ENCODE assay signal across 9 mouse cellular contexts in genomic region chr2:181392600-181393213, GRCm38 (mm10). TPM values are rescaled to one million over a fixed set of nuclear protein-coding genes. Genes with fewer than 3 reads are reported as not detected.
DNase-seq lines count a peak whose midpoint lies in the region; ATAC-seq and TF ChIP-seq lines count a peak whose summit lies in the region.
"Had no signal": no experiment of that assay in that cellular context is flagged by ENCODE, and none has a peak within 500 bp of the region (broad histone marks: within the 10 kb centered on the region; RNA-seq: fewer than 3 reads in every experiment).

No protein-coding gene starts in this region.

- no peak overlapping the region for H3K9ac ChIP-seq in liver, embryonic 15.5 days
- no peak overlapping the region for H3K9ac ChIP-seq in neural tube, embryonic 14.5 days (replicated peaks; ENCODE audit: low read depth, low read length)

- no peaks in the 10 kb centered on the region for H3K27me3 ChIP-seq in liver, embryonic 15.5 days
- no peaks in the 10 kb centered on the region for H3K27me3 ChIP-seq in neural tube, embryonic 14.5 days (ENCODE audit: control insufficient read depth, insufficient read depth, low read length)
- no peaks in the 10 kb centered on the region for H3K27me3 ChIP-seq in testis, adult 2 months (ENCODE audit: control insufficient read depth, insufficient read depth, low read length)

- no peak overlapping the region for H3K4me3 ChIP-seq in liver, embryonic 15.5 days (replicated peaks)
- no peak overlapping the region for H3K4me3 ChIP-seq in neural tube, embryonic 14.5 days (ENCODE audit: low read depth, low read length)
- H3K4me3 ChIP-seq in testis, adult 2 months (ENCODE audit: control insufficient read depth, low read depth, low read length) = no peak overlapping the region
- H3K4me3 ChIP-seq: erythroblast, embryonic 14.5 days had no signal

- peak; percentile 60 to 81 for DNase-seq in CD8-positive naive resting alpha-beta T cell, adult 2 months (ENCODE audit: low read depth in 2 of 2, low spot score in 2 of 2)
- DNase-seq in c-Kit-negative CD71-positive TER-119-positive erythroid progenitor cells, embryonic 14.5 days (ENCODE audit: low read depth, low spot score) = peak; percentile 72
- DNase-seq in fibroblast of lung, adult 2 months (ENCODE audit: low read depth) = peak; percentile 36
- DNase-seq in heart, postnatal 10 days = peak; percentile 88 to 93
- DNase-seq in kidney, postnatal 36 days = peak; percentile 86 to 95

- H3K4me1 ChIP-seq in liver, embryonic 15.5 days (replicated peaks) = no peaks in the 10 kb centered on the region
- H3K4me1 ChIP-seq in neural tube, embryonic 14.5 days (ENCODE audit: control insufficient read depth, insufficient read depth, low read length) = no peaks in the 10 kb centered on the region
- no peaks in the 10 kb centered on the region for H3K4me1 ChIP-seq in testis, adult 2 months (ENCODE audit: control insufficient read depth, insufficient read depth, low read length)

- no peaks in the 10 kb centered on the region for H3K9me3 ChIP-seq in liver, embryonic 15.5 days (replicated peaks)
- no peaks in the 10 kb centered on the region for H3K9me3 ChIP-seq in neural tube, embryonic 14.5 days (ENCODE audit: control insufficient read depth, low read length)

- peak; percentile 52; the same call in 1 of the 2 replicates for TF ChIP-seq CTCF in testis, adult 2 months (IDR thresholded peaks at IDR 0.05; ENCODE audit: control insufficient read depth, insufficient read depth, insufficient replicate concordance, low read depth, low read length)

- no peak for TF ChIP-seq POLR2A in testis, adult 2 months (IDR thresholded peaks at IDR 0.05; ENCODE audit: control insufficient read depth, low read depth, low read length)

- 28% methylated on average over 4 of the region's 4 CpGs for WGBS in liver, embryonic 15.5 days (ENCODE audit: insufficient replicate concordance)
- WGBS in neural tube, embryonic 14.5 days = 33% methylated on average over 4 of the region's 4 CpGs

- H3K4me2 ChIP-seq in liver, embryonic 15.5 days = no peak overlapping the region
- H3K4me2 ChIP-seq in neural tube, embryonic 14.5 days (ENCODE audit: low read depth, low read length) = no peak overlapping the region

- peak; percentile 61 for ATAC-seq in liver, embryonic 15.5 days (ENCODE audit: insufficient read depth)
- peak; percentile 82 for ATAC-seq in neural tube, embryonic 14.5 days (ENCODE audit: low read depth)

- H3K36me3 ChIP-seq in liver, embryonic 15.5 days (replicated peaks) = peaks cover 43% of the 10 kb centered on the region
- peaks cover 3% of the 10 kb centered on the region; the same call in 1 of the 2 replicates for H3K36me3 ChIP-seq in neural tube, embryonic 14.5 days (ENCODE audit: control insufficient read depth, insufficient read depth, low read length)
- H3K36me3 ChIP-seq in testis, adult 2 months (ENCODE audit: control insufficient read depth, insufficient read depth, low read length) = no peaks in the 10 kb centered on the region

- intact Hi-C loops in heart, postnatal 10 days (cut with DNase I) = loop anchor here (2.0 to 10.0 kb wide), 4 partner anchors 104 to 282 kb away; partner anchors contain the start of genes Sox18 and Tpd52l2

- no peak overlapping the region for H3K27ac ChIP-seq in liver, embryonic 15.5 days (replicated peaks)
- no peak overlapping the region for H3K27ac ChIP-seq in neural tube, embryonic 14.5 days (ENCODE audit: low read depth, low read length)
- no peak overlapping the region for H3K27ac ChIP-seq in testis, adult 2 months (ENCODE audit: control insufficient read depth, insufficient read depth, low read depth, low read length)

RNA-seq across cellular contexts. Expression of gene Lime1, which starts 12.8 kb away (rescaled TPM):
- 1 to 10 TPM; 9.3 to 9.9 TPM for total RNA-seq in heart, postnatal 10 days (2021)
- 6.2 and 7.4 TPM in 2 replicates for polyA plus RNA-seq in liver, embryonic 15.5 days (2015; fragmentation: Nextera tagmentation; extraction: Ambion mirVana)
- polyA plus RNA-seq in neural tube, embryonic 14.5 days (2014; fragmentation: Nextera tagmentation; extraction: Ambion mirVana) = 44.7 and 46.2 TPM in 2 replicates
- 13.9 and 14.6 TPM in 2 replicates for polyA plus RNA-seq in testis, adult 2 months (2012; rRNA removed)

RNA-seq across cellular contexts. Expression of gene Arfrp1, which starts 27.5 kb away (rescaled TPM):
- total RNA-seq in heart, postnatal 10 days (2021) = 10 to 100 TPM; 38.3 to 40.4 TPM
- 21.1 and 23.2 TPM in 2 replicates for polyA plus RNA-seq in liver, embryonic 15.5 days (2015; fragmentation: Nextera tagmentation; extraction: Ambion mirVana)
- 57.8 and 66.0 TPM in 2 replicates for polyA plus RNA-seq in neural tube, embryonic 14.5 days (2014; fragmentation: Nextera tagmentation; extraction: Ambion mirVana)
- 35.9 and 43.2 TPM in 2 replicates for polyA plus RNA-seq in testis, adult 2 months (2012; rRNA removed)

RNA-seq across cellular contexts. Expression of gene Zgpat, which starts 28.0 kb away (rescaled TPM):
- 10 to 100 TPM; 19.6 to 19.7 TPM for total RNA-seq in heart, postnatal 10 days (2021)
- 12.0 and 12.1 TPM in 2 replicates for polyA plus RNA-seq in liver, embryonic 15.5 days (2015; fragmentation: Nextera tagmentation; extraction: Ambion mirVana)
- polyA plus RNA-seq in neural tube, embryonic 14.5 days (2014; fragmentation: Nextera tagmentation; extraction: Ambion mirVana) = 59.3 and 67.7 TPM in 2 replicates
- 15.8 and 16.1 TPM in 2 replicates for polyA plus RNA-seq in testis, adult 2 months (2012; rRNA removed)

Comparison
In these comparisons a context has a peak if more than half of its experiments do, and no peak if none do; other contexts are left out.
1. DNase-seq: peak in every context shown above with its lines; median percentile 90 in heart, postnatal 10 days; 90 in kidney, postnatal 36 days; 72 in c-Kit-negative CD71-positive TER-119-positive erythroid progenitor cells, embryonic 14.5 days; 70 in CD8-positive naive resting alpha-beta T cell, adult 2 months; 36 in fibroblast of lung, adult 2 months.